Mouse (Mus musculus) forebrain, postnatal 0 days (tissue): ENCODE measurements around the gene Bicral. TPM values are rescaled to one million over a fixed set of nuclear protein-coding genes. Genes with fewer than 3 reads are reported as not detected.

Experiments used
- ATAC-seq: fragments of 200-750 bp; cut with Nextera tagmentation; 2 replicates; pipeline ENCODE4 v1.8.0; 2017; ENCODE audit warnings: mild to moderate bottlenecking, moderate library complexity
- DNase-seq: peaks from one replicate; pipeline ENCODE4 v3.0.0-alpha.2; 2015
- H3K27ac ChIP-seq: fragments of 300-500 bp; sonication (generic); 2 replicates; pipeline ENCODE4 v1.5.1; 2014; ENCODE audit warnings: low read depth, mild to moderate bottlenecking, antibody characterized with exemption, low read length, moderate library complexity, mixed read lengths
- H3K27me3 ChIP-seq: fragments of 300-500 bp; sonication (generic); 2 replicates; pipeline ENCODE4 v1.6.1; 2014; ENCODE audit warnings: mild to moderate bottlenecking, low read length, mixed read lengths; ENCODE audit not compliant: insufficient read depth
- H3K36me3 ChIP-seq: fragments of 300-500 bp; sonication (generic); 2 replicates; pipeline ENCODE4 v1.6.1; 2014; ENCODE audit warnings: mild to moderate bottlenecking, moderate library complexity; ENCODE audit not compliant: insufficient read depth
- H3K4me1 ChIP-seq: fragments of 300-500 bp; sonication (generic); 2 replicates; pipeline ENCODE4 v1.6.1; 2014; ENCODE audit warnings: antibody characterized with exemption; ENCODE audit not compliant: insufficient read depth
- H3K4me2 ChIP-seq: fragments of 300-500 bp; sonication (generic); 2 replicates; pipeline ENCODE4 v1.6.1; 2014; ENCODE audit warnings: low read depth, mild to moderate bottlenecking, moderate library complexity
- H3K4me3 ChIP-seq: fragments of 300-500 bp; sonication (generic); 2 replicates; pipeline ENCODE4 v1.5.1; 2014; ENCODE audit warnings: low read depth, low read length, mixed read lengths
- H3K9ac ChIP-seq: fragments of 300-500 bp; sonication (generic); 2 replicates; pipeline ENCODE4 v1.6.1; 2014; ENCODE audit warnings: mild to moderate bottlenecking
- H3K9me3 ChIP-seq: fragments of 300-500 bp; sonication (generic); 2 replicates; pipeline ENCODE4 v1.6.1; 2016; ENCODE audit warnings: low read length
- CTCF ChIP-seq: sonication (generic); IDR thresholded peaks from 2 replicates; pipeline ENCODE4 v1.5.1; 2016; ENCODE audit warnings: antibody characterized with exemption, control low read depth, low read depth
- WGBS: fragments of 180-500 bp; shearing (Covaris S2); extraction: QIAGEN DNeasy Blood & Tissue Kit; methylation state at CpG from one replicate; pipeline ENCODE4 v1.1.7; 2014; 5-methylcytosine and 5-hydroxymethylcytosine counted together
- polyA plus RNA-seq: library from polyadenylated mRNA; unstranded; fragments of >200 nt; fragmentation: Nextera tagmentation; extraction: Ambion mirVana; gene quantifications from 2 replicates; pipeline ENCODE4 v1.2.1, GENCODE M21; 2015
- total RNA-seq: library from RNA; depleted of rRNA; stranded (reverse); fragments of >200 nt; gene quantifications from 2 replicates; pipeline ENCODE4 v1.2.3, GENCODE M21; 2014; rRNA removed

Bicral gene
- 17.4 and 36.7 TPM in 2 replicates for total RNA-seq
- polyA plus RNA-seq: 3.8 and 6.7 TPM in 2 replicates

DNA sequence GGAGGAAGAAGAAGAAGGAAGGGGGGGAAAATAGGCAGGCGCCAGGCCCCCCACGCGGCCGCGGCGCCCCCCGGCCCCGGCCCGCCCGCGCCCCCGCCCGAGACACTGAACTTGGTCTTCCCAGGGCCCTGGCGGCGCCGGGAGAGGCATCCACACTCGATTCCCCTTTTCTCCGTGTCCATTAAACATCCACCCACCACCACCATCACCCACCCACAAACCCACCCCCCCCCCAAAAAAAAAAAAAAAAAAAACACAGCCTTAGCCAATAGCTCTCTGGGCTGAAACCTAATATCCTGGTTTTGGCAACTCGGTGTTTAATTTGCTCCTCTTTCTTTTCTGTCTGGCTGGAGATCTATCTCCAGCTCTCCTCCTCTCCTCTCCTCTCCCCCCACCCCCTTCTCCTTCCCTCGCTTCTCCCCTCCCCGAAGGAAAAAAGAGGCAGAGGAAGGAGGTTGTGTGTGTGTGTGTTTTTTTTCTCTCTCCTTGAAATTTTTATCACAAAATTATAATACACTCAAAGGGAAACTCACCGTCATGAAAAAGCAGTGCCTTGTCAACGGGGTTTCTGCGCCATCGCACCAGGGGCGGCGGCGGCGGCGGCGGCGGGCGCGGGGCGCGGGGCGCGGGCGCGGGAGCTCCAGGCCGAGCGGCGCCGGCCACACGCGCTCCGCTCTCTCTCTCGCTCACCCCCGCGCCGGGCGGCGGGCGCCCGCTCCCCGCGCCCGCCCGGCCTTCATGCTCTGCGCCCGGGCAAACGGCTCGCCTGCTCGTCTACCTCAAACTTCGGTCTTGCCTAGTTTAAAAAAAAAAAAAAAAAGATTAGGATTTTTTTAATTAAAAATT, at the start of gene Bicral:
TSS of gene Bicral (minus strand) at position 580 of the 846 bp plus-strand sequence.
- TF ChIP-seq CTCF: no peak
- ATAC-seq: peak; percentile 47
- Histone ChIP-seq H3K9me3 (no peaks in the 10 kb centered on the region), H3K4me3 (peak within 1 kb of the TSS; percentile 96), H3K27me3 (no peaks in the 10 kb centered on the region), H3K4me1 (peaks cover 13% of the 10 kb centered on the region), H3K4me2 (peak within 1 kb of the TSS; percentile 55), H3K27ac (peak within 1 kb of the TSS; percentile 100), H3K36me3 (no peaks in the 10 kb centered on the region), H3K9ac (peak within 1 kb of the TSS; percentile 100)
- under 1% methylated on average over 61 of the region's 65 CpGs for WGBS
- peak; percentile 78 for DNase-seq

DNA sequence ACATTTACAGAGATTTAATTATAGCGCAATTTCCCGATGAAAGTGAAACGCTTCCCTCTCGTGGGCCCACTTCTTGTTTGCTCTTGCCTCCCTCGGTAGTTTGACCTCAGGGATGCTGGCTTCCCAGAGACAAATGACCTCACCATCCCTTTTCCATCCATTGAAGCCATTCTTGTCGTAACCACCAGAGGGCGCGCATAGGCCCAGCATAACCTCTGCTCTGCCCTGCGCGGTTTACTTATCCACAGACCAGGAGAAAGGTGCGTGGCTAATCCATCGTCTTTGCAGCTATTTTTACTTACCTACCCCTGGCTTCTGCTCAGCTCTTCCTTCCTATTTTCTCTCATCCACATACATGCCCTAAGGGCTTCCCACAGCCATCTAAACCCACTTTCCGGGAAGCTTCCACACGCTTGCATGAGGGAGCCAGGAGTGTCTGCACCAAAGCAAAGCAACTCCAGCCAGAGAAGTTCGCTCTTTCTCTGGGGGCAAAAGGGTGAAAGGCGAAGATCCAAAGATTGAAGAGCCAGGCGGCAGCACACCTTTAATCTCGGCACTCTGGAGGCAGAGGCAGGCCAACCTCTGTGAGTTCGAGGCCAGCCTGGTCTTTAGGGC, 45.7 kb upstream of the Bicral start:
- peak overlapping the region; percentile 22; the same call in 1 of the 2 replicates for H3K9ac ChIP-seq
- peak; percentile 78 for DNase-seq
- H3K27me3 ChIP-seq: no peaks in the 10 kb centered on the region
- peak; percentile 86 for ATAC-seq
- no peaks in the 10 kb centered on the region for H3K36me3 ChIP-seq
- WGBS: 23% methylated on average over 19 of the region's 19 CpGs
- no peak overlapping the region for H3K4me2 ChIP-seq
- no peaks in the 10 kb centered on the region for H3K4me1 ChIP-seq
- H3K4me3 ChIP-seq: no peak overlapping the region
- TF ChIP-seq CTCF: peak; percentile 89
- no peak overlapping the region for H3K27ac ChIP-seq
- H3K9me3 ChIP-seq: no peaks in the 10 kb centered on the region

DNA sequence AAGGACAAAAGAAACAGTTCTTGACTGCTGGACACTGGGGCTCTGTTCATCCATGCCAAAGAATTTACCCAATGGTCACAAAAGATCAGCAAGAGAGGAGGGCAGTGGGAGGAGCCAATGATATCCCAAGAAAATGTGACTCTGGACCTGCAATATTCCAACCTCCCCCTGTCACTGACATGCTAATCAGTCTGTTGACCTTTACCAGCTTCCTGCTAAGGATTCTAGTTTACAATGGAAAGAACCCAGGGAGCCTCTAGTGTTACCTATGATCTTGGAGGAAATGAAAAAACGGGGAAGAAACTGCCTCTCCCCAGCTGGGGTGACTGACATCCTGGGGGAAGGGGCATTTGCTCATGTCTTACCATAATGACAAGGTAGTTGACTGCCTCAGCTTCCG, 42.7 kb upstream of the Bicral start:
- Histone ChIP-seq H3K27ac (no peak overlapping the region), H3K9ac (no peak overlapping the region), H3K4me3 (no peak overlapping the region), H3K9me3 (no peaks in the 10 kb centered on the region), H3K27me3 (no peaks in the 10 kb centered on the region), H3K4me2 (no peak overlapping the region), H3K4me1 (no peaks in the 10 kb centered on the region), H3K36me3 (no peaks in the 10 kb centered on the region)
- ATAC-seq (no peak), DNase-seq (no peak)
- TF ChIP-seq CTCF: no peak
- 55% methylated on average over 2 of the region's 2 CpGs for WGBS

DNA sequence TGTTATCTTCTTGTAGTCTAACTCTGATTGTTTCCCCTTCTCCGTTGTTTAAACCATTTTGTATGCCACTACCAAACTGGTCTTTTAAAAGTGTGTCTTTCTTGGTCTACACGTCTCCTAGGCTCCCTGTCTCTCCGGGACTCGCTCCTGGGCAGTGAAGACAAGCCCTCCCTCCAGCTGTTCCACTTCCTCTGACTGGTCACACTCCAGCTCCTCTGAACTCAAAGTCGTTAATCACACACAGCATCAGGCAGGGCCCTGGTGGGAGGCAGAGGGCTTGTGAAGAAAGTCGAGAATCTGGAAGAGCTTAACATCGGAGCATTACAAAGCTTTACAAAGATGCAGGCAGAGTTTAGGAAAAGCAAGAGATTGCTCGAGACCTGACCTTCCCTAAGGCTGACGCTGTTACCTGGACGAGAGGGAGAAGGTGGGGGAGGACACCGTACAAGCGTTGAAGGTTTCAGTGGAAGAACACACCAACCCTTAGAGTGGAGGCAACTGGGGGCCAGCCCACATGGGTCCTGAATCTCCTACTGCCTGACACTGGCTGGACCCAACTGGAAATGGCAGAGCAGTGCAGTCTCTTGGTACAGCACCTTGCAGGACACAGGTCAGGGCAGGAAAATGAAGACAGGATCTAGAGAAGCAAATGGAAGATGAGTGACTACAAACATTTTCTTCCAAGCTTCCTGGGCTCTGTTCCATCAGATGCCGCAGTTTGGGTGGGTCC, 39.1 kb upstream of the Bicral start:
- H3K9me3 ChIP-seq: no peaks in the 10 kb centered on the region
- H3K4me3 ChIP-seq: no peak overlapping the region
- TF ChIP-seq CTCF: no peak
- H3K27me3 ChIP-seq: no peaks in the 10 kb centered on the region
- H3K27ac ChIP-seq: no peak overlapping the region
- H3K4me1 ChIP-seq: peaks cover 4% of the 10 kb centered on the region; the same call in 1 of the 2 replicates
- no peak for ATAC-seq
- H3K9ac ChIP-seq: no peak overlapping the region
- DNase-seq: no peak
- WGBS: 61% methylated on average over 13 of the region's 13 CpGs
- no peak overlapping the region for H3K4me2 ChIP-seq
- H3K36me3 ChIP-seq: no peaks in the 10 kb centered on the region

DNA sequence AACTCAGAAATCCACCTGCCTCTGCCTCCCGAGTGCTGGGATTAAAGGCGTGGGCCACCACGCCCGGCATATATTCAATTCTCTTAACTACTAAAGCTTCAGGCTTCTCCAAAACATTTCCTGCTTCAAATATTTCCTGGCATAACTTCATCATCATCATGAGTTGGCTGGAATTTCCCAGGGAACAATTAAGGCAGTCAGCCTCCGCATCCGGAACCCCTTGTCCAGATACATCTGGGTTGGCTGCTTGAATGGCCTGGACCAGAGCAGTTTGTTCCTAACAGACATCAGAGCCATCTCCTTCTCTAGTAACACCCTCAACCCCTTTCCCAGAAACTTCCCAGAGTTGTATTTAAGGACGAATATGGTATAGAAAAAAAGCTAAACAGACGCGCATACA, 37.1 kb upstream of the Bicral start:
- no peaks in the 10 kb centered on the region for H3K36me3 ChIP-seq
- ATAC-seq (no peak), DNase-seq (no peak)
- H3K9me3 ChIP-seq: no peaks in the 10 kb centered on the region
- H3K4me3 ChIP-seq: no peak overlapping the region
- TF ChIP-seq CTCF: no peak
- no peaks in the 10 kb centered on the region for H3K27me3 ChIP-seq
- H3K4me1 ChIP-seq: peaks cover 14% of the 10 kb centered on the region
- no peak overlapping the region for H3K27ac ChIP-seq
- no peak overlapping the region for H3K4me2 ChIP-seq
- no peak overlapping the region for H3K9ac ChIP-seq
- WGBS: 94% methylated on average over 9 of the region's 9 CpGs

DNA sequence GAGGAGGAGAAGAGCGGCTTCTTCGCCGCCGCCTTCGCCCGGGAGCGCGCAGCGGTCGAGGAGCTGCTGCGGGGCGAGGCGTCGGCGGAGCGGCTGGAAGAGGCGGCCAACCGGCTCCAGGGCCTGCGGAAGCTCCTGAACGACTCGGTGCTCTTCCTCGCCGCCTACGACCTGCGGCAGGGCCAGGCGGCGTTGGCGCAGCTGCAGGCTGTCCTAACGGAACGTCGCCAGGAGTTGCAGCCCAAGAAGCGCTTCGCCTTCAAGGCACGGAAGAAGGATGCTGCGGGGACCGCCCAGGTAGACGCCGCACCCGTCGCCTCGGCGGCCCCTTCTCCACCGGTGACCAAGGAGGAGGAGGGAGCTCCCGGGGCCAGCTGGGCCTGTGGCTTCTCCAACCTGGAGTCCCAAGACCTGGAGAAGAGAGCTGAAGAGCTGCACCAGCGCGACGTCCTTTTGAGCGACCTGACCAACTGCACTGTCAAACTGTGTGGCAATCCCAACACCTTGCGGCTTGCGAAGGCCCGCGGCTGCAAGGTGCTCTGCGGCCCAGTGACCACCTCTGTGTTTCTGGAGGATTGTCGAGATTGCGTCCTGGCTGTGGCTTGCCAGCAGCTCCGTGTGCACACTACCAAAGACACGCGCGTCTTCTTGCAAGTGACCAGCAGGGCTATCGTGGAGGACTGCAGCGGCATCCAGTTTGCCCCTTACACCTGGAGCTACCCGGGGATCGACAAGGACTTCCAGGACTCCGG, 32.7 kb upstream of the Bicral start:
- H3K9me3 ChIP-seq: no peaks in the 10 kb centered on the region
- peak overlapping the region; percentile 88 for H3K4me3 ChIP-seq
- H3K36me3 ChIP-seq: no peaks in the 10 kb centered on the region
- ATAC-seq (peak; percentile 25), DNase-seq (no peak)
- no peak for TF ChIP-seq CTCF
- peak overlapping the region; percentile 94 for H3K27ac ChIP-seq
- H3K4me2 ChIP-seq: peak overlapping the region; percentile 93
- no peaks in the 10 kb centered on the region for H3K27me3 ChIP-seq
- 3% methylated on average over 64 of the region's 64 CpGs for WGBS
- peak overlapping the region; percentile 88 for H3K9ac ChIP-seq
- peaks cover 14% of the 10 kb centered on the region for H3K4me1 ChIP-seq
